Comparison of ENCODE assay signal across 7 mouse cellular contexts in the genomic region with DNA sequence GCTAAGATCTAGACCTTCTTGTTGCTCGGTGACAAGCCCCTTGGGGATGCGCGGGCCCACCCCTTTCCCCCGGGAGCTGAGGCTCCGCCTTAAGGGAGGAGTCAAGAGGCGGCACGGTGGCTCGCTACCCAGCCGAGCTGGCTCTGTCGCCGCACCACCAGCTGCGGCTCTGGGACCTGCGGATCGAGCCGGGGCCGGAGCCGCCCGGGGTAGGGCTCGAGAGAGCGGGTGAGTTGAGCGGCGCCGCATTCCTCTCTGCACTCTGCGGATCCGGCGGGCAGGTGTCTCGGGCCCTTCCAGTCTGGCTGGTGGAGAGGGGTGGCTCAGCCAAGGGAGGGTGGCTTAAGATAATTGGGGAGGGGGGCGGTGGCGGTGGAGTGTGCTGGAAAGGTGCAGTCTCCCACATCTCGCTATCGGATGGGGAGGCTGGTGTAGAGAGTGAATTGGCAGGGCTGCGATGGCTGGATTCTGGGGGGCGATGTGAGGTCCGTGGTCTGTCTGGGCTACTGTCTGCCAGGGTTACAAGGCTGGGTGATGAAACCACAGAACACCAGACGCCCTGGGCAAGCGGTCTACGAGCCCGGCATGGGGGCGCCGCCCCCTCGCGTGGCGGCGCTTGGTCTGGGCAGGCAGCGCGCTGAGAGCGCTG. TPM values are rescaled to one million over a fixed set of nuclear protein-coding genes. Genes with fewer than 3 reads are reported as not detected.
DNase-seq lines count a peak whose midpoint lies in the region; ATAC-seq lines count a peak whose summit lies in the region.

No protein-coding gene starts in this region.

- 2% methylated on average over 47 of the region's 47 CpGs for WGBS in embryonic facial prominence, embryonic 10.5 days
- under 1% methylated on average over 47 of the region's 47 CpGs for WGBS in heart, embryonic 12.5 days
- under 1% methylated on average over 46 of the region's 47 CpGs for WGBS in kidney, embryonic 14.5 days
- under 1% methylated on average over 46 of the region's 47 CpGs for WGBS in midbrain, embryonic 16.5 days

- H3K4me2 ChIP-seq in heart, embryonic 12.5 days: peak overlapping the region; percentile 93
- H3K4me2 ChIP-seq in kidney, embryonic 14.5 days (replicated peaks; ENCODE audit: low read depth, low read length): peak overlapping the region; percentile 95
- peak overlapping the region; percentile 87 for H3K4me2 ChIP-seq in midbrain, embryonic 16.5 days (ENCODE audit: low read length)

- H3K4me1 ChIP-seq in embryonic facial prominence, embryonic 10.5 days: peaks cover 55% of the 10 kb centered on the region
- H3K4me1 ChIP-seq in heart, embryonic 12.5 days (replicated peaks): peaks cover 45% of the 10 kb centered on the region
- H3K4me1 ChIP-seq in kidney, embryonic 14.5 days (ENCODE audit: control insufficient read depth, insufficient read depth, low read length): peaks cover 29% of the 10 kb centered on the region
- H3K4me1 ChIP-seq in midbrain, embryonic 16.5 days (ENCODE audit: control insufficient read depth, insufficient read depth, low read length): peaks cover 23% of the 10 kb centered on the region

- no peaks in the 10 kb centered on the region for H3K9me3 ChIP-seq in embryonic facial prominence, embryonic 10.5 days
- 0 out of 2 replicates have a peak, but pooled peaks cover 2% of the 10 kb centered on the region for H3K9me3 ChIP-seq in heart, embryonic 12.5 days (replicated peaks)
- H3K9me3 ChIP-seq in kidney, embryonic 14.5 days (ENCODE audit: control insufficient read depth, low read length): no peaks in the 10 kb centered on the region
- no peaks in the 10 kb centered on the region for H3K9me3 ChIP-seq in midbrain, embryonic 16.5 days (replicated peaks; ENCODE audit: control insufficient read depth, low read length, poor library complexity, severe bottlenecking)

- H3K4me3 ChIP-seq in embryonic facial prominence, embryonic 10.5 days: peak overlapping the region; percentile 70
- peak overlapping the region; percentile 72 for H3K4me3 ChIP-seq in heart, embryonic 12.5 days
- peak overlapping the region; percentile 63 for H3K4me3 ChIP-seq in kidney, embryonic 14.5 days (ENCODE audit: low read length)
- peak overlapping the region; percentile 73 for H3K4me3 ChIP-seq in midbrain, embryonic 16.5 days (ENCODE audit: low read depth, low read length)

- H3K27ac ChIP-seq in embryonic facial prominence, embryonic 10.5 days (replicated peaks): peak overlapping the region; percentile 49; the same call in 1 of the 2 replicates
- H3K27ac ChIP-seq in heart, embryonic 12.5 days (ENCODE audit: poor library complexity, severe bottlenecking): no peak overlapping the region
- H3K27ac ChIP-seq in kidney, embryonic 14.5 days (ENCODE audit: low read depth, low read length): 0 out of 2 replicates have a peak overlapping the region, but pooled peaks have one; percentile 7
- H3K27ac ChIP-seq in midbrain, embryonic 16.5 days (ENCODE audit: low read length): peak overlapping the region; percentile 84

- H3K27me3 ChIP-seq in embryonic facial prominence, embryonic 10.5 days (replicated peaks; ENCODE audit: low read depth, poor library complexity, severe bottlenecking): peaks cover 69% of the 10 kb centered on the region
- peaks cover 52% of the 10 kb centered on the region for H3K27me3 ChIP-seq in heart, embryonic 12.5 days (replicated peaks)
- H3K27me3 ChIP-seq in kidney, embryonic 14.5 days (ENCODE audit: control insufficient read depth, insufficient read depth, low read length): peaks cover 41% of the 10 kb centered on the region
- no peaks in the 10 kb centered on the region for H3K27me3 ChIP-seq in midbrain, embryonic 16.5 days (ENCODE audit: control insufficient read depth, insufficient read depth, low read depth, low read length)

- peak; percentile 30 for DNase-seq in adrenal gland, adult 8-10 months
- peak; percentile 73 for DNase-seq in embryonic facial prominence, embryonic 10.5 days (ENCODE audit: low spot score)
- DNase-seq in liver: peak; percentile 40
- peak; percentile 76 to 81 for DNase-seq in spleen, postnatal 4 days (ENCODE audit: low spot score in 2 of 2)

- ATAC-seq in heart, embryonic 12.5 days (ENCODE audit: insufficient number of reproducible peaks, low FRiP score): peak; percentile 58
- ATAC-seq in kidney, embryonic 14.5 days (ENCODE audit: low FRiP score, low TSS enrichment): peak; percentile 79
- peak; percentile 84 for ATAC-seq in midbrain, embryonic 16.5 days

- H3K9ac ChIP-seq in heart, embryonic 12.5 days: peak overlapping the region; percentile 72
- H3K9ac ChIP-seq in kidney, embryonic 14.5 days (ENCODE audit: low read depth, low read length): peak overlapping the region; percentile 68
- H3K9ac ChIP-seq in midbrain, embryonic 16.5 days (ENCODE audit: low read depth, low read length): peak overlapping the region; percentile 84

- H3K36me3 ChIP-seq in embryonic facial prominence, embryonic 10.5 days (replicated peaks): no peaks in the 10 kb centered on the region
- no peaks in the 10 kb centered on the region for H3K36me3 ChIP-seq in heart, embryonic 12.5 days
- H3K36me3 ChIP-seq in kidney, embryonic 14.5 days (ENCODE audit: control insufficient read depth, insufficient read depth, low read length): no peaks in the 10 kb centered on the region
- H3K36me3 ChIP-seq in midbrain, embryonic 16.5 days (ENCODE audit: control insufficient read depth, insufficient read depth, low read length): no peaks in the 10 kb centered on the region

RNA-seq across cellular contexts. Expression of a gene that starts 1.9 kb away (rescaled TPM):
- 10 to 100 TPM in 3 of 4 experiments, 1 to 10 TPM in 1; 9.9 to 13.8 (median 11.1) TPM for total RNA-seq in adrenal gland, adult 8-10 months (2022)
- 3.3 TPM in 2 replicates for polyA plus RNA-seq in embryonic facial prominence, embryonic 10.5 days (2016; fragmentation: Nextera tagmentation; extraction: Ambion mirVana)
- polyA plus RNA-seq in heart, embryonic 12.5 days (2016; fragmentation: Nextera tagmentation; extraction: Ambion mirVana): 4.0 and 4.6 TPM in 2 replicates
- polyA plus RNA-seq in kidney, embryonic 14.5 days (2014; fragmentation: Nextera tagmentation; extraction: Ambion mirVana): 16.6 and 17.3 TPM in 2 replicates
- polyA plus RNA-seq in midbrain, embryonic 16.5 days (2015; fragmentation: Nextera tagmentation; extraction: Ambion mirVana): 22.0 and 27.7 TPM in 2 replicates

RNA-seq across cellular contexts. Expression of a gene that starts 42.5 kb away (rescaled TPM):
- 10 to 100 TPM; 13.2 to 19.7 (median 14.6) TPM for total RNA-seq in adrenal gland, adult 8-10 months (2022)
- polyA plus RNA-seq in embryonic facial prominence, embryonic 10.5 days (2016; fragmentation: Nextera tagmentation; extraction: Ambion mirVana): 14.4 and 16.7 TPM in 2 replicates
- 10.1 and 11.1 TPM in 2 replicates for polyA plus RNA-seq in heart, embryonic 12.5 days (2016; fragmentation: Nextera tagmentation; extraction: Ambion mirVana)
- polyA plus RNA-seq in kidney, embryonic 14.5 days (2014; fragmentation: Nextera tagmentation; extraction: Ambion mirVana): 13.2 and 15.6 TPM in 2 replicates
- polyA plus RNA-seq in midbrain, embryonic 16.5 days (2015; fragmentation: Nextera tagmentation; extraction: Ambion mirVana): 8.9 and 9.5 TPM in 2 replicates

RNA-seq across cellular contexts. Expression of a gene that starts 56.6 kb away (rescaled TPM):
- total RNA-seq in adrenal gland, adult 8-10 months (2022): under 1 TPM in 2 of 4 experiments, not detected in 2; 0.11 to 0.17 TPM
- 0.05 and 0.15 TPM in 2 replicates for polyA plus RNA-seq in embryonic facial prominence, embryonic 10.5 days (2016; fragmentation: Nextera tagmentation; extraction: Ambion mirVana)
- polyA plus RNA-seq in heart, embryonic 12.5 days (2016; fragmentation: Nextera tagmentation; extraction: Ambion mirVana): 0.08 TPM in 1 of 2 replicates, not detected in the other
- 0.09 and 0.16 TPM in 2 replicates for polyA plus RNA-seq in kidney, embryonic 14.5 days (2014; fragmentation: Nextera tagmentation; extraction: Ambion mirVana)
- 8.2 and 8.6 TPM in 2 replicates for polyA plus RNA-seq in midbrain, embryonic 16.5 days (2015; fragmentation: Nextera tagmentation; extraction: Ambion mirVana)
